ENCODE assay signal across 8 mouse cellular contexts in the genomic region with DNA sequence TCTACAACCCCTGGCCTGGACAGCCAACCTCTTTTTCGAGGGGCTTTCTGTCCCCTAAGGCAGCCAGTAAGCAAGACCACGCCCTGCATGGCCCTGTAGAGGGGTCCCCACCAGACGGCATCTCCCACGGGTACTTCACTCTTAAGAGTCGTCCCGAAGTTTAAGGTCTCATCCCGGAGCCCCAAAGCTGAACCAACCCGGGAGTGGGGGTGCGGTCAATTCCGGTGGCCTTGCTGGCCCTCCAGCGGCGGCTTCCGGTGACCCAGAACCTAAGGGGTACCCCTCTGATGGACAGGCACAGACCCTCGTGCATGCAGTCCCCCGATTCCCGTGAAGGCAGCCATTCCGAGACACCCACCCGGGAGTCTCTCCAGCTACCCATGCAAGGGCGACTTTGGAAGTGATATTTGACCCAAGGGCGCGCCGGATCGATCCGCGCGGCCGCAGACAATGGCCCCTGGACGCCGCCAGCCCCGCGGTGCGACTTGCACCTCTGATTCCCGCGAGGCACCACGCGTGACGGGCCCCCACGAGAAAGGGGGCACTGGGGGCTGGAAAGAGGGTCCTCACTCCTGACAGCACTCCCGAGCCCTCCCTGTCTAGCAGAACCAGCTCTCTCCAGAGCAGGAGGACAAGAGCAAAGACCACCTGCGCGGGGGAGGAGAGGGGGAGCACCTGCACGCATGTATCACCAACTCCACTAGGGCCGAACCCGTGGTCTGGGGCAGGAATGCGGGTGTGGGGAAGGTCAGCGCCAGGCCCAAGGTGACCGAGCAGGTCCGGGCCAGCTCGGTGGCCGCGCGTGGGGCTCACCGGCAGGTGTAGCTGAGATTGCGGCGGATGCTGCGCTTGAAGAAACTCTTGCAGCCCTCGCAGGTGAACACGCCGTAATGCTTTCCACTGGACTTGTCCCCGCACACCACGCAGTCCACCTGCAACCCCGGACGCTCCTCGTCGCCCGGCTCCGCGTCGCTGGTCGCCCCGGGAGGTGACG. TPM values are rescaled to one million over a fixed set of nuclear protein-coding genes. Genes with fewer than 3 reads are reported as not detected.
DNase-seq lines count a peak whose midpoint lies in the region; ATAC-seq and TF ChIP-seq lines count a peak whose summit lies in the region.

No protein-coding gene starts in this region.

- H3K36me3 ChIP-seq in hindbrain, embryonic 10.5 days: peaks cover 36% of the 10 kb centered on the region
- peaks cover 11% of the 10 kb centered on the region for H3K36me3 ChIP-seq in limb, embryonic 14.5 days (ENCODE audit: control insufficient read depth, insufficient read depth, low read length)
- H3K36me3 ChIP-seq in neural tube, embryonic 14.5 days (ENCODE audit: control insufficient read depth, insufficient read depth, low read length): no peaks in the 10 kb centered on the region

- peaks cover 80% of the 10 kb centered on the region for H3K4me1 ChIP-seq in hindbrain, embryonic 10.5 days (replicated peaks)
- H3K4me1 ChIP-seq in limb, embryonic 14.5 days (ENCODE audit: control insufficient read depth, insufficient read depth, low read length): peaks cover 35% of the 10 kb centered on the region
- H3K4me1 ChIP-seq in neural tube, embryonic 14.5 days (ENCODE audit: control insufficient read depth, insufficient read depth, low read length): peaks cover 37% of the 10 kb centered on the region

- no peaks in the 10 kb centered on the region for H3K9me3 ChIP-seq in hindbrain, embryonic 10.5 days
- H3K9me3 ChIP-seq in limb, embryonic 14.5 days (ENCODE audit: control insufficient read depth, low read length): no peaks in the 10 kb centered on the region
- no peaks in the 10 kb centered on the region for H3K9me3 ChIP-seq in neural tube, embryonic 14.5 days (ENCODE audit: control insufficient read depth, low read length)

- H3K27me3 ChIP-seq in hindbrain, embryonic 10.5 days (ENCODE audit: insufficient read depth, poor library complexity, severe bottlenecking): peaks cover 9% of the 10 kb centered on the region; the same call in 1 of the 2 replicates
- no peaks in the 10 kb centered on the region for H3K27me3 ChIP-seq in limb, embryonic 14.5 days (ENCODE audit: control insufficient read depth, insufficient read depth, low read length)
- no peaks in the 10 kb centered on the region; the same call in 1 of the 2 replicates for H3K27me3 ChIP-seq in neural tube, embryonic 14.5 days (ENCODE audit: control insufficient read depth, insufficient read depth, low read length)

- H3K4me3 ChIP-seq in layer of hippocampus, adult 2 months: peak overlapping the region; percentile 91
- H3K4me3 ChIP-seq in hindbrain, embryonic 10.5 days: peak overlapping the region; percentile 98
- peak overlapping the region; percentile 84 for H3K4me3 ChIP-seq in limb, embryonic 14.5 days (replicated peaks; ENCODE audit: low read length)
- H3K4me3 ChIP-seq in neural tube, embryonic 14.5 days (ENCODE audit: low read depth, low read length): peak overlapping the region; percentile 76

- no peak for TF ChIP-seq CTCF in layer of hippocampus, adult 2 months (conservative IDR thresholded peaks at IDR 0.05)

- WGBS in hindbrain, embryonic 10.5 days: 1% methylated on average over 72 of the region's 72 CpGs
- WGBS in limb, embryonic 14.5 days: 2% methylated on average over 59 of the region's 72 CpGs
- WGBS in neural tube, embryonic 14.5 days: 1% methylated on average over 68 of the region's 72 CpGs

- no peak for ATAC-seq in limb, embryonic 14.5 days (ENCODE audit: low FRiP score, low read depth)
- no peak for ATAC-seq in neural tube, embryonic 14.5 days (ENCODE audit: low read depth)

- no peak for DNase-seq in layer of hippocampus, adult 2 months (ENCODE audit: low spot score in 2 of 2)
- no peak for DNase-seq in layer of hippocampus, adult 18-20 months (ENCODE audit: low spot score in 2 of 2)
- DNase-seq in cerebellum, postnatal 25 days: peak; percentile 51 to 54
- peak; percentile 47 for DNase-seq in hindbrain, embryonic 10.5 days (ENCODE audit: low spot score)
- no peak for DNase-seq in limb, embryonic 14.5 days (ENCODE audit: low spot score)
- no peak for DNase-seq in frontal cortex, postnatal 36 days (ENCODE audit: low spot score in 2 of 2)
- no peak for DNase-seq in spleen, adult 18-20 months

- peak overlapping the region; percentile 77 for H3K9ac ChIP-seq in limb, embryonic 14.5 days (ENCODE audit: low read depth, low read length, severe bottlenecking)
- H3K9ac ChIP-seq in neural tube, embryonic 14.5 days (replicated peaks; ENCODE audit: low read depth, low read length): peak overlapping the region; percentile 87

- H3K27ac ChIP-seq in layer of hippocampus, adult 2 months: peak overlapping the region; percentile 94
- peak overlapping the region; percentile 99 for H3K27ac ChIP-seq in hindbrain, embryonic 10.5 days
- no peak overlapping the region for H3K27ac ChIP-seq in limb, embryonic 14.5 days (replicated peaks; ENCODE audit: low read depth, low read length)
- H3K27ac ChIP-seq in neural tube, embryonic 14.5 days (ENCODE audit: low read depth, low read length): no peak overlapping the region

- TF ChIP-seq POLR2A in limb, embryonic 14.5 days (IDR thresholded peaks at IDR 0.05; ENCODE audit: borderline replicate concordance, extremely low read depth, insufficient read depth, insufficient read length): no peak

- peak overlapping the region; percentile 99 for H3K4me2 ChIP-seq in limb, embryonic 14.5 days (replicated peaks; ENCODE audit: low read depth, low read length, severe bottlenecking)
- peak overlapping the region; percentile 100 for H3K4me2 ChIP-seq in neural tube, embryonic 14.5 days (ENCODE audit: low read depth, low read length)

RNA-seq across cellular contexts. Expression of gene Nr2f6, which starts 1.3 kb away (rescaled TPM):
- 10 to 100 TPM; 41.9 TPM for total RNA-seq in layer of hippocampus, adult 2 months (2021)
- total RNA-seq in layer of hippocampus, adult 18-20 months (2021): 10 to 100 TPM; 44.6 to 46.5 TPM
- 125 and 139 TPM in 2 replicates for polyA plus RNA-seq in hindbrain, embryonic 10.5 days (2016; fragmentation: Nextera tagmentation; extraction: Ambion mirVana)
- polyA plus RNA-seq in limb, embryonic 14.5 days (2012; rRNA removed): 80.8 and 113 TPM in 2 replicates
- 63.1 and 66.9 TPM in 2 replicates for polyA plus RNA-seq in limb, embryonic 14.5 days (2014; fragmentation: Nextera tagmentation; extraction: Ambion mirVana)
- polyA plus RNA-seq in neural tube, embryonic 14.5 days (2014; fragmentation: Nextera tagmentation; extraction: Ambion mirVana): 22.3 and 32.8 TPM in 2 replicates

RNA-seq across cellular contexts. Expression of gene Ocel1, which starts 9.4 kb away (rescaled TPM):
- 10 to 100 TPM; 15.4 to 15.9 TPM for total RNA-seq in layer of hippocampus, adult 2 months (2021)
- total RNA-seq in layer of hippocampus, adult 18-20 months (2021): 10 to 100 TPM; 14.3 to 17.9 TPM
- polyA plus RNA-seq in hindbrain, embryonic 10.5 days (2016; fragmentation: Nextera tagmentation; extraction: Ambion mirVana): 7.5 and 8.1 TPM in 2 replicates
- 4.2 and 4.6 TPM in 2 replicates for polyA plus RNA-seq in limb, embryonic 14.5 days (2012; rRNA removed)
- 3.8 and 4.3 TPM in 2 replicates for polyA plus RNA-seq in limb, embryonic 14.5 days (2014; fragmentation: Nextera tagmentation; extraction: Ambion mirVana)
- 4.8 and 4.9 TPM in 2 replicates for polyA plus RNA-seq in neural tube, embryonic 14.5 days (2014; fragmentation: Nextera tagmentation; extraction: Ambion mirVana)

RNA-seq across cellular contexts. Expression of gene Use1, which starts 13.8 kb away (rescaled TPM):
- total RNA-seq in layer of hippocampus, adult 2 months (2021): 100 to 1,000 TPM; 107 to 117 TPM
- total RNA-seq in layer of hippocampus, adult 18-20 months (2021): 100 to 1,000 TPM; 111 to 127 TPM
- polyA plus RNA-seq in hindbrain, embryonic 10.5 days (2016; fragmentation: Nextera tagmentation; extraction: Ambion mirVana): 74.4 and 84.6 TPM in 2 replicates
- polyA plus RNA-seq in limb, embryonic 14.5 days (2012; rRNA removed): 158 and 189 TPM in 2 replicates
- polyA plus RNA-seq in limb, embryonic 14.5 days (2014; fragmentation: Nextera tagmentation; extraction: Ambion mirVana): 114 and 128 TPM in 2 replicates
- polyA plus RNA-seq in neural tube, embryonic 14.5 days (2014; fragmentation: Nextera tagmentation; extraction: Ambion mirVana): 115 and 130 TPM in 2 replicates

RNA-seq across cellular contexts. Expression of gene Ushbp1, which starts 15.1 kb away (rescaled TPM):
- total RNA-seq in layer of hippocampus, adult 2 months (2021): 1 to 10 TPM; 3.3 to 4.3 TPM
- 1 to 10 TPM; 3.3 TPM for total RNA-seq in layer of hippocampus, adult 18-20 months (2021)
- 5.8 and 7.2 TPM in 2 replicates for polyA plus RNA-seq in hindbrain, embryonic 10.5 days (2016; fragmentation: Nextera tagmentation; extraction: Ambion mirVana)
- 15.7 and 16.7 TPM in 2 replicates for polyA plus RNA-seq in limb, embryonic 14.5 days (2012; rRNA removed)
- polyA plus RNA-seq in limb, embryonic 14.5 days (2014; fragmentation: Nextera tagmentation; extraction: Ambion mirVana): 7.6 and 9.1 TPM in 2 replicates
- polyA plus RNA-seq in neural tube, embryonic 14.5 days (2014; fragmentation: Nextera tagmentation; extraction: Ambion mirVana): 3.2 and 5.0 TPM in 2 replicates

RNA-seq across cellular contexts. Expression of gene Babam1, which starts 16.2 kb away (rescaled TPM):
- 100 to 1,000 TPM in 1 of 2 experiments, 10 to 100 TPM in 1; 98.3 to 102 TPM for total RNA-seq in layer of hippocampus, adult 2 months (2021)
- 100 to 1,000 TPM in 1 of 2 experiments, 10 to 100 TPM in 1; 94.1 to 103 TPM for total RNA-seq in layer of hippocampus, adult 18-20 months (2021)
- 112 and 121 TPM in 2 replicates for polyA plus RNA-seq in hindbrain, embryonic 10.5 days (2016; fragmentation: Nextera tagmentation; extraction: Ambion mirVana)
- 117 and 122 TPM in 2 replicates for polyA plus RNA-seq in limb, embryonic 14.5 days (2012; rRNA removed)
- polyA plus RNA-seq in limb, embryonic 14.5 days (2014; fragmentation: Nextera tagmentation; extraction: Ambion mirVana): 87.7 and 88.6 TPM in 2 replicates
- polyA plus RNA-seq in neural tube, embryonic 14.5 days (2014; fragmentation: Nextera tagmentation; extraction: Ambion mirVana): 90.9 and 96.5 TPM in 2 replicates

Comparison
In these comparisons a context has a peak if more than half of its experiments do, and no peak if none do; other contexts are left out.
1. DNase-seq: peak in cerebellum, postnatal 25 days (2 of 2) and hindbrain, embryonic 10.5 days (single experiment); none in layer of hippocampus, adult 2 months (0 of 2), layer of hippocampus, adult 18-20 months (0 of 2), limb, embryonic 14.5 days (single experiment), frontal cortex, postnatal 36 days (0 of 2) and spleen, adult 18-20 months (0 of 2).
2. H3K27ac ChIP-seq: peak in layer of hippocampus, adult 2 months (single experiment) and hindbrain, embryonic 10.5 days (single experiment); none in limb, embryonic 14.5 days (single experiment) and neural tube, embryonic 14.5 days (single experiment).
3. Peak in every context shown above with its lines, with median percentiles within 50 percentile points of each other: H3K4me3 ChIP-seq.